Comparison of ENCODE assay signal across 13 mouse cellular contexts in genomic region chr9:22815093-22815458, GRCm38 (mm10).
DNase-seq lines count a peak whose midpoint lies in the region; ATAC-seq lines count a peak whose summit lies in the region.
"Had no signal": no experiment of that assay in that cellular context is flagged by ENCODE, and none has a peak within 500 bp of the region (broad histone marks: within the 10 kb centered on the region; RNA-seq: fewer than 3 reads in every experiment).

No protein-coding gene starts in this region.

- no peaks in the 10 kb centered on the region for H3K36me3 ChIP-seq in hindbrain, embryonic 11.5 days (ENCODE audit: control insufficient read depth, insufficient read depth, low read length)
- H3K36me3 ChIP-seq in hindbrain, embryonic 13.5 days: no peaks in the 10 kb centered on the region
- H3K36me3 ChIP-seq in neural tube, embryonic 12.5 days: no peaks in the 10 kb centered on the region
- H3K36me3 ChIP-seq in neural tube, embryonic 15.5 days: no peaks in the 10 kb centered on the region
- H3K36me3 ChIP-seq in heart, embryonic 16.5 days (ENCODE audit: control insufficient read depth, insufficient read depth): no peaks in the 10 kb centered on the region

- H3K4me3 ChIP-seq in hindbrain, embryonic 11.5 days (ENCODE audit: low read depth, low read length): no peak overlapping the region
- H3K4me3 ChIP-seq in hindbrain, embryonic 13.5 days: no peak overlapping the region
- H3K4me3 ChIP-seq in neural tube, embryonic 12.5 days: no peak overlapping the region
- H3K4me3 ChIP-seq in neural tube, embryonic 15.5 days (replicated peaks): no peak overlapping the region
- no peak overlapping the region for H3K4me3 ChIP-seq in heart, embryonic 16.5 days (ENCODE audit: low read length)
- H3K4me3 ChIP-seq: left cerebral cortex, adult 2 months had no signal

- H3K9me3 ChIP-seq in hindbrain, embryonic 11.5 days (ENCODE audit: control insufficient read depth, low read length): no peaks in the 10 kb centered on the region
- no peaks in the 10 kb centered on the region for H3K9me3 ChIP-seq in hindbrain, embryonic 13.5 days
- no peaks in the 10 kb centered on the region for H3K9me3 ChIP-seq in neural tube, embryonic 12.5 days
- H3K9me3 ChIP-seq in neural tube, embryonic 15.5 days (replicated peaks): no peaks in the 10 kb centered on the region
- no peaks in the 10 kb centered on the region for H3K9me3 ChIP-seq in heart, embryonic 16.5 days (replicated peaks; ENCODE audit: control insufficient read depth, low read length)

- H3K27ac ChIP-seq in hindbrain, embryonic 11.5 days (ENCODE audit: low read depth, low read length): no peak overlapping the region
- H3K27ac ChIP-seq in hindbrain, embryonic 13.5 days: no peak overlapping the region
- H3K27ac ChIP-seq in neural tube, embryonic 12.5 days: no peak overlapping the region
- H3K27ac ChIP-seq in neural tube, embryonic 15.5 days (replicated peaks): no peak overlapping the region
- 0 out of 2 replicates have a peak overlapping the region, but pooled peaks have one; percentile 29 for H3K27ac ChIP-seq in heart, embryonic 16.5 days (ENCODE audit: low read length)
- H3K27ac ChIP-seq: kidney, postnatal 0 days; left cerebral cortex, adult 2 months had no signal

- no peak overlapping the region for H3K4me2 ChIP-seq in hindbrain, embryonic 11.5 days (replicated peaks; ENCODE audit: low read depth, low read length)
- H3K4me2 ChIP-seq in hindbrain, embryonic 13.5 days: no peak overlapping the region
- no peak overlapping the region for H3K4me2 ChIP-seq in neural tube, embryonic 12.5 days (replicated peaks)
- H3K4me2 ChIP-seq in neural tube, embryonic 15.5 days: no peak overlapping the region
- H3K4me2 ChIP-seq in heart, embryonic 16.5 days (ENCODE audit: low read depth, low read length): no peak overlapping the region

- ATAC-seq in hindbrain, embryonic 11.5 days (ENCODE audit: low FRiP score): peak; percentile 43; the same call in 1 of the 2 replicates
- ATAC-seq in hindbrain, embryonic 13.5 days (ENCODE audit: low FRiP score): no peak
- ATAC-seq in neural tube, embryonic 12.5 days (ENCODE audit: low FRiP score, low read depth): 0 out of 2 replicates have a peak, but pooled peaks have one; percentile 25
- no peak for ATAC-seq in neural tube, embryonic 15.5 days (ENCODE audit: low FRiP score)
- 0 out of 2 replicates have a peak, but pooled peaks have one; percentile 6 for ATAC-seq in heart, embryonic 16.5 days (replicated peaks; ENCODE audit: extremely low read depth, insufficient read depth, low FRiP score)
- ATAC-seq in megakaryocyte progenitor cell, adult 5-6 weeks (replicated peaks; ENCODE audit: poor library complexity): peak; percentile 47

- H3K27me3 ChIP-seq in hindbrain, embryonic 11.5 days (ENCODE audit: control insufficient read depth, insufficient read depth, low read length): no peaks in the 10 kb centered on the region
- no peaks in the 10 kb centered on the region for H3K27me3 ChIP-seq in hindbrain, embryonic 13.5 days
- H3K27me3 ChIP-seq in neural tube, embryonic 12.5 days (replicated peaks): no peaks in the 10 kb centered on the region
- H3K27me3 ChIP-seq in neural tube, embryonic 15.5 days (replicated peaks): no peaks in the 10 kb centered on the region
- no peaks in the 10 kb centered on the region for H3K27me3 ChIP-seq in heart, embryonic 16.5 days (ENCODE audit: control insufficient read depth, insufficient read depth, low read length)
- H3K27me3 ChIP-seq: CH12.LX had no signal

- DNase-seq in hindbrain, embryonic 11.5 days (ENCODE audit: low spot score): no peak
- DNase-seq in layer of hippocampus, adult 18-20 months (ENCODE audit: low spot score in 2 of 2): no peak
- DNase-seq: cerebellum, adult 9-11 months; midbrain, embryonic 14.5 days; thymus, postnatal 25 days had no signal

- no peaks in the 10 kb centered on the region for H3K4me1 ChIP-seq in hindbrain, embryonic 11.5 days (replicated peaks; ENCODE audit: control insufficient read depth, insufficient read depth, low read length)
- H3K4me1 ChIP-seq in hindbrain, embryonic 13.5 days (replicated peaks): peaks cover 5% of the 10 kb centered on the region
- H3K4me1 ChIP-seq in neural tube, embryonic 12.5 days: no peaks in the 10 kb centered on the region
- H3K4me1 ChIP-seq in neural tube, embryonic 15.5 days: peaks cover 2% of the 10 kb centered on the region; the same call in 1 of the 2 replicates
- peaks cover 14% of the 10 kb centered on the region for H3K4me1 ChIP-seq in heart, embryonic 16.5 days (ENCODE audit: control insufficient read depth, insufficient read depth, low read length)

- no peak overlapping the region for H3K9ac ChIP-seq in hindbrain, embryonic 11.5 days (ENCODE audit: low read depth, low read length)
- no peak overlapping the region for H3K9ac ChIP-seq in hindbrain, embryonic 13.5 days
- H3K9ac ChIP-seq in neural tube, embryonic 12.5 days: no peak overlapping the region
- H3K9ac ChIP-seq in neural tube, embryonic 15.5 days (replicated peaks): no peak overlapping the region
- 0 out of 2 replicates have a peak overlapping the region, but pooled peaks have one; percentile 17 for H3K9ac ChIP-seq in heart, embryonic 16.5 days (ENCODE audit: low read length)

- 53% methylated on average over 7 of the region's 7 CpGs for WGBS in hindbrain, embryonic 11.5 days
- WGBS in hindbrain, embryonic 13.5 days: 63% methylated on average over 7 of the region's 7 CpGs
- 59% methylated on average over 7 of the region's 7 CpGs for WGBS in neural tube, embryonic 12.5 days
- 66% methylated on average over 7 of the region's 7 CpGs for WGBS in neural tube, embryonic 15.5 days
- 28% methylated on average over 7 of the region's 7 CpGs for WGBS in heart, embryonic 16.5 days

Comparison
In these comparisons a context has a peak if more than half of its experiments do, and no peak if none do; other contexts are left out.
1. ATAC-seq: peak in hindbrain, embryonic 11.5 days (single experiment), neural tube, embryonic 12.5 days (single experiment), heart, embryonic 16.5 days (single experiment) and megakaryocyte progenitor cell, adult 5-6 weeks (single experiment); none in hindbrain, embryonic 13.5 days (single experiment) and neural tube, embryonic 15.5 days (single experiment).